Mouse (Mus musculus) urinary bladder, adult 18-20 months (tissue): Measurements from ENCODE around the gene Prr5.
A peak's percentile ranks its signal among the peaks of the same experiment; 100 is the strongest.
"Not testable (repeated sequence)": the region's sequence is repeated elsewhere in the genome, so short reads cannot be mapped to it uniquely, and the experiment has no call there.

Experiments used
- DNase-seq, 2 experiments: peaks; one replicate each; pipeline ENCODE4 v3.0.0; 2022; ENCODE audit warnings: low spot score in 2 of 2, mixed read lengths in 2 of 2

Gene Prr5

GRCm38 (mm10) chr15:84712566-84713405 is 43.4 kb downstream of the Prr5 start:
- DNase-seq, result no peak

DNA sequence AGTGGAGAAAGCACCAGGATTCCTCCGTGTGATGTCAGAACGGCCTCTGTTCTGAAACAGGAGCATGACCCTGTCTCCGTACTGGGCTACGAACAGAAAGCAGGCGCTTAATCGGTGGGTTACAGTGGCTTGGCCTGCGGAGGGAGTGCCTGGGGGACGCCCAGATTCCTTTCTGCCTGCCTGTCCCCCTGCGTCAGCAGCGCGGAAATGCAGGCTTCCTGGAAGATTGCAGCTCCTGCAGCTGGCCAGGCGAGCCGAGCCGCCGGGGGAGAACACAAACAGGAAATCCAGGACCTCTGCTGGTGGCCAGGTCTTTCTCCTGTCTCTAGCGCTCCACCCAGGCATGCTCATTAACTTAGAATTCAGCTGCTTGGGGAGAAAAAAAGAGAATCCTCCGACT is 45.3 kb downstream of the Prr5 start:
- peak; percentile 67 to 79 for DNase-seq

DNA sequence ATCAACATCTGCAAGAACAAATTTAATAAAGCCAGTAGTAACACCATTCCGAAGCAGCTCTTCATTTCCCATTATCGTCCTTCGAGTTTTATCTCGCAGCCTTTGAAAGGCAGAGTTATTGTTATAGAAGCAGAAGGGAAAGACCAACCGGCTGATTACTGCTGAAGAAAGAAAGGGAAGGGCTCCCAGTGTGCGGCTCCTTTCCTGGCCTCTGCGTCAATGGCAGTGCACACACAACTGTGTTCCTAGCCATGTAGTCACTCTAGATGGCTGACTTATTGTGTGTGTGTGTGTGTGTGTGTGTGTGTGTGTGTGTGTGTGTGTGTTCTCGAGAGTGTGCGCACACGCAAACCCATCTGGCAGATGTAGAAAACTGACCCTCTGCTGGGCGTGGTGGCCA is 45.7 kb downstream of the Prr5 start:
- no peak for DNase-seq

DNA sequence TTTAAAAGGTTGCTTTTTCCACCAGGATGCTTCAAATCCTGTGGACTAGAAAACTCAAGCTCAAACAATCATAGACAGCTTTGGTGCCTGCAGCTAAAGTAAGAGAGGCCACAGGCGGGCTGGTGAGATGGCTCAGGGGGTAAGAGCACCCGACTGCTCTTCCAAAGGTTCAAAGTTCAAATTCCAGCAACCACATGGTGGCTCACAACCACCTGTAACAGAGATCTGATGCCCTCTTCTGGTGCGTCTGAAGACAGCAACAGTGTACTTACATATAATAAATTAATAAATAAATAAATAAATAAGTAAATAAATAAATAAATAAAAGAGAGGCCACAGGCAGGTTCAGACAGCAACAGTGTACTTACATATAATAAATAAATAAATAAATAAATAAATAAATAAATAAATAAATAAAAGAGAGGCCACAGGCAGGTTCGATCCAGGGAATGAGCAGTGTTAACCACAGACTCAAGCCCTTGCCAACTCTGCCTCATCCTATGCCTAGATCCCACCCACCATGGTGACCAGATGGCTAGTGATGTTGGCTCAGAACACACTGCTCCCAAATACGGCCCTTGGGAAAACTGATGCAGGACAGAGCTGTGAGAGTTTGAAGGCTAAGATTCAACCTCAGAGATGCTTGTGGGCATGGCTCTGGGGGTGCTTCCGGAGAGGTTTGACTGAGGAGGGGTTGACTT is 48.3 kb downstream of the Prr5 start:
- DNase-seq, result not testable (repeated sequence)

GRCm38 (mm10) chr15:84718785-84719184 is 49.4 kb downstream of the Prr5 start:
- no peak for DNase-seq

DNA sequence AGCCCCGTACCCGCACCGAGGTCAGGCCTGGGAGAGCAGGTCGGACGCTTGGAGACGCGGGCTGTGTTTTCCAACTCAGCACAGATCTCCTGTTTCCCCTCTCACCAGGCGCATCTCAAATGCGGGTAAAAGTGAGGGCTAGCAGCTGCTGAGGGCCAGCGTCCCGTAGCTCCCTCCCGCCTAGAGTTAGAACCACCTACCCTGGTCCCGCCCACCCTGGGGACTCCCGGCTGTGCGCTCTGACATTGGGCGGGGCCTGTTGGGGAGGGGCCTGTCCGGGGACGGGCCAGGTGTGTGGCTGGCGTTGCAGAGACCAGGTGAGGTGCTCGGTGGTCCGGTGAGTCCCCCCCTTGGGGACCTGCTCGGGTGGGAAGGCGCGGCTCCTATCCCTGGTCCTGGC is 50.4 kb downstream of the Prr5 start, which contains the start of gene Arhgap8:
TSS of gene Arhgap8 (plus strand) at position 262 of the 400 bp plus-strand sequence.
- peak; percentile 48 to 66 for DNase-seq

DNA sequence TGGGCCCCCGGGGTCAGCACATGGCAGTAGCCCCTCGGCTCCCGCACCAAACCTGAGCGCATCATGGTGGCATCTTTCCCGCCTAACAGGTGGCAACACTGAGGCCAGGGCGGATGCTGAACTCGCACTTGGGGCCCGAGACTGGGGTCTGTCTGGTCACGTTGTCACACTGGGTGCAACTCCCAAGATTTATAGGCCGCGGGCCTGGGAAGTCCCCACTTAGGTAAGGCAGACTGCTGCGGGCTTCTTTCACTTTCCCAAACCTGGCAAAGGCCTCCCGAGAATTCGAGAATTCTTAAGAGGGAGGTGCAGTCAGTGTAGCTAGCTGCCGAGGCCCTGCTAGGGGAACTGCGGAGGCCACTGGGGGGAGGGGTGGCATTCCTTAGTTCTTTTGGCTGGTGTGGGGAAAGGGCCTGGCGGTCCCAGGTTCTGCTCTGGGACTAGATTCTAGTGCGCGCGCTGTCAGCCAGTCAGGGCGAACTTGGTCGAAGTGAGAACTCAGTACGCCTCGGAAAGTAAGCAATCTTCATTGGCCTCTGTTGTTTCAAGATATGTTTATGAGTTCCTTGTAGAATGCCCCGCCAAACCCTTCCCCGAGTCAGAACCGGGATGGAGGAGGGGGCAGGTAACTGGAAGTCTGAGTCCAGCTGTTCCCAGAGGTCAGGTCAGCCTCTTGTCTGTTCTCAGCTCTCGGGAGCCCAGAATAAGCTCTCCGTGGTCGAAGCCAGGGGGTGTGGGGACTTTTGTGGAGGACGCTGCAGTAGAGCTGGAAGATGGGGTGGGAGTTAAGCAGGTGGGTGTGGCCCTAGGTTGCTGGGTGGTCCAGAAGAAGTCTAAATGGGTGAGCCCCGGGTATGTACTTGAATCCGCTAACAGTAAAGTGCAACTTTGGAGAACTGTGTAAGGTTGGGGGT is 51.1 kb downstream of the Prr5 start:
- peak in 1 of 2 experiments; percentile 52 for DNase-seq

GRCm38 (mm10) chr15:84723656-84724055 is 54.2 kb downstream of the Prr5 start:
- not testable (repeated sequence) for DNase-seq

DNA sequence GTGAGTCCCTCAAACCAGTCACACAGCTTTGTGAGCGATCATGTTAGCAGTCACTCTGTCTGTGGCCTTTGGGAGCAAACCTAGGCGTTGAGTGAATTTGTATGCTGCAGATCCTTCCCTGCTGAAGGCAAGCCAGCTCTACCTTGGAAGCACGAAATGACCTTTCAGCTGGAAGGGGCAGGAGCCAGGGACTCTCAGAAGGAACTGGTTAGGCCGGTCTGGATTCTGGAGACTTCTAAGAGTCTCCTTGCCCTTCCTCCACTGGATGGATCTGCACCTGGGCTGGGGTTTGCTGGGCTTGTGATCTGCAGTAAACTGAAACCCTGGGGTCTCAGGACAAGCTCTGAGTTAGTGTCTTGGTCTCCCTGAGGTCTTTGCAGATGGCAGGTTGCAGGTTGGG is 54.8 kb downstream of the Prr5 start:
- peak in 1 of 2 experiments; percentile 29 for DNase-seq

DNA sequence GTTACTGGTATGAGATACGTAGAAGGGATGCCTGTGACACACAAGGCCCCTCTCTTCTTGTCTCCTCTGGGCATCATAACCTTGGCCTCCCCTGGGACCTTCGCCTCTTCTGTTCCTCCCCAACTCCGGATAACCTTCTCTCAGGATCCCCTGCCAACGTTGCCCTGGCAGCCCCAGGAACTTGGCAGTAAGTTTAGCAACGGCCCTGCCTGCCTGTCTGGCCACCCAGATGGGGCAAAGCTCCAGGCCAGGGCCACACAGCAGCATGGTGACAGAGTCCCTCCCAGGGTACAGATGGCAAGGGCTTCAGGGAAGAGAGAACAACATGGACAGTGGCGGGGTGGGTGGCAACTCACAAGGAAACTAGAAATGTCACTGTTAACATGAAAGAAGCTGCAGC is 60.3 kb downstream of the Prr5 start:
- no peak for DNase-seq

DNA sequence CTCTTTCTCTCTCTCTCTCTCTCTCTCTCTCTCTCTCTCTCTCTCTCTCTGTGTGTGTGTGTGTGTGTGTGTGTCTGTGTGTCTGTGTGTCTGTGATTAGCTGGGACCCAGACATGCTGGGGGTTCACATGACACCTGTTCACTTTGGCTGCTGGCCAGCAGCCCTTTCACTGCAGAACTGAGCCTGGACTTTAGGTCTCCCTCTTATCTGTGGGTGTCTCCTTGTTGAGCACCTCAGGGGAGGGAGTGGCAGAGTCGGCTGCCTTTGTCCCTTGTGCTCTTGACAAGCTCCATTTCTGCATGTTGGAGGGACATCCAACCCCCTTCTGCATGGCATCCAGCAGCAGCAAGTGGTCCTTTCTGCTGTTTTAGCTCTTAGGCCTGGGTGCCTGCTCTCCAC is 61.5 kb downstream of the Prr5 start:
- DNase-seq, result no peak

DNA sequence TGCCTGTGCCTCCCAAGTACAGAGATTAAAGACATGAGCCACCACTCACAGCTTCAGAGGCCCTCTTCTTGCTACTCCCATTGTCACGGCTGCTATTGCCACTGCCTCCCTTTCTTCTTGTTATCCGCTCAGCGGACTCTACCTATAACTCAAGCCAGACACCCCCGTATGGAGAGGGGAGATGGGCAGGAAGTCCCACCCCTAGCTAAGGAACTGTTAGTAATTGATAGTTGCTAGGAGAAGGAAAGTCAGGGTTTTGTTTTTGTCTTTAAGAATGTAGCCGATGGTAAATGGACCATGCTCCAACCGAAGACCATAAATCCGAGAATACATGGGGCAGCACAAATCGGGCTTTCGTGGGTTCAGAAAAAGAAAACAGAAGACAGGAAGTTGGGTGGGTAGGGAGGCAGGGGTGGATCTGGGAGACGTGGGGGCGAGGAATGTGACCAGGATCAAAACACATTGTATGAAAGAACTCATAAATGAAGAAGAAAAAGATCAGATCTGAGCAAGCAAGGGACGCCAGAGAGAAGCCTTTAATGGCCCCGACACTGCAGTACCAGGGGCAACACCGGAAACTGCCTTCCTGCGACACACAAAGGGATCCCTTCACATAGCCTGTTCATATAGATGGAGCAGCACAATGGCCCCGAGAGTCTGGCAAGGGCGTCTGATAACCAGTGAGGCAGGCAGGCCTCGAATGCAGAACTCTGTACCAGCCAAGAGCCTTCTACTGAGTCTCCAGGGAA is 62.4 kb downstream of the Prr5 start:
- DNase-seq, result no peak

DNA sequence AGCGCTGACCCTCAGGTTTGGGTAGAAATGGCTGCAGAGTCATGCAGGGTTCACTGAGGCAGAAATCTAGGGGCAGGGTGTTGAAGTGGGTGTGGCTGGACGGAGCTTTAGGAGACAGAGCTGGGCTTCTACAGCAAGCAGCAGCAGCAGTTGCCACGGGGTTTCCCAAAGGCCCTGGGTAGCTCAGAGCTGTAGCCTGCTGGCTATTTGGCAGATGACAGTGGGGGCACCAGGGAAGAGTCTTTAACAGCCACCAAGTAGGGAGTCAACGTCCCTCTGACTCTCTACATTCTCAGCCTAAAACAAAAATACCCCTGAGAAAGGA is 63.0 kb downstream of the Prr5 start:
- no peak for DNase-seq

- no peak for DNase-seq
Observed at GRCm38 (mm10) chr15:84736346-84736993, 67.0 kb downstream of the Prr5 start.

DNA sequence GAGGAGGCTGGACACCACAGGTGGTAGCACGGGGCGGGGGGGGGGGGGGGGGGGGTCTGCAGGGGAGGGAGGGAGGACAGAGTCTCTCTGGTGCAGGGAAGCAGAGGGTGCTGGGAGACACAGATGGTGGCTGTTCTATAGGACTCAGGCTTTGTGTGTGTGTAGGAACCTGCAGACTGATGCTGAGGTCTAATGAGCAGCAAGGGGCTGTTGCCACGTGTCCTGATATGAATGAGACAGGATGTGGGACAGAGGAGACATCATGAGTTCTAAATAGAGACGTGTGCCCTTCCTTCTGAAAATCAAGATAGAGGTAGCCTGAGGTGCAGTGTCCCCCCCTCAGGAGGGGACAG is 67.5 kb downstream of the Prr5 start:
- no peak for DNase-seq

GRCm38 (mm10) chr15:84738246-84738645 is 68.8 kb downstream of the Prr5 start:
- no peak for DNase-seq

- DNase-seq, result no peak
Observed at GRCm38 (mm10) chr15:84741573-84741972, 72.2 kb downstream of the Prr5 start.

DNA sequence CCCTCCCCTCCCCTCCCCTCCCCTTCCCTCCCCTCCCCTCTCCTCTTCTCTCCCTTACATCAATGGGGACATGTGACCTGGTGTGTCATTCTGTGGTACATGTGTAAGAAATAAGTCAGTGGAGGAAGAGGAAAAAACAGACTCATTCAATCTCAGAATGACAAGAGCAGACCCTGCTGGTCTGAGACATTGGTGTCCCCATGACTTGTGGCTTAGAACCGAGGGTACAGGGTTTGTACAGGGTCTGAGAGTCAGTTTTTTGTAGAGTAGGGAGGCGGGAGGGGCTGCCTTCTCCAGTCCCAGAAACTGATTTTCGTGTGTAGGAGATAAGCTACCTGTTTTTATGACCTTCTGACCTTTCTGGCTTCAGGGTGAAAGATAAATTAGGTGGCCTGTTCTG is 73.9 kb downstream of the Prr5 start:
- DNase-seq, result no peak

GRCm38 (mm10) chr15:84744308-84744707 is 74.9 kb downstream of the Prr5 start:
- no peak for DNase-seq

GRCm38 (mm10) chr15:84745831-84746230 is 76.4 kb downstream of the Prr5 start:
- DNase-seq, result no peak
